Mouse (Mus musculus): Measurements from ENCODE around the gene Tmem238l. TPM values are rescaled to one million over a fixed set of nuclear protein-coding genes. Genes with fewer than 3 reads are reported as not detected.

Tmem238l gene
- polyA plus RNA-seq, 1 experiment: 242 TPM

Other genes starting within 250 kb of the Tmem238l start
- gene Pirt, start 44.7 kb upstream of the Tmem238l start, polyA plus RNA-seq (2012; rRNA removed): 2.4 and 3.1 TPM in 2 replicates
- 5.3 and 7.6 TPM in 2 replicates for gene Tmem220, start 68.5 kb downstream of the Tmem238l start, polyA plus RNA-seq (2012; rRNA removed)
- 21.1 and 32.6 TPM in 2 replicates for gene Adprm, start 96.0 kb downstream of the Tmem238l start, polyA plus RNA-seq (2012; rRNA removed)
- 13.1 and 13.4 TPM in 2 replicates for gene Sco1, start 96.0 kb downstream of the Tmem238l start, polyA plus RNA-seq (2012; rRNA removed)
- 0.01 and 0.07 TPM in 2 replicates for gene Myh3, start 121.7 kb downstream of the Tmem238l start, polyA plus RNA-seq (2012; rRNA removed)
- 0.04 TPM in 1 of 2 replicates, not detected in the other for gene Myh2, start 214.4 kb downstream of the Tmem238l start, polyA plus RNA-seq (2012; rRNA removed)
- 0.02 TPM in 1 of 2 replicates, not detected in the other for gene Myh1, start 243.4 kb downstream of the Tmem238l start, polyA plus RNA-seq (2012; rRNA removed)

Data from large intestine, adult 2 months (tissue).